Mouse (Mus musculus): ENCODE measurements at regions not wholly inside any gene's neighbourhood (a gene's known extent, or its start where the extent isn't known, plus 50 kb on each side); places are given as distances from the start of the nearest gene placed in this dataset. TPM values are rescaled to one million over a fixed set of nuclear protein-coding genes. Genes with fewer than 3 reads are reported as not detected.

DNA sequence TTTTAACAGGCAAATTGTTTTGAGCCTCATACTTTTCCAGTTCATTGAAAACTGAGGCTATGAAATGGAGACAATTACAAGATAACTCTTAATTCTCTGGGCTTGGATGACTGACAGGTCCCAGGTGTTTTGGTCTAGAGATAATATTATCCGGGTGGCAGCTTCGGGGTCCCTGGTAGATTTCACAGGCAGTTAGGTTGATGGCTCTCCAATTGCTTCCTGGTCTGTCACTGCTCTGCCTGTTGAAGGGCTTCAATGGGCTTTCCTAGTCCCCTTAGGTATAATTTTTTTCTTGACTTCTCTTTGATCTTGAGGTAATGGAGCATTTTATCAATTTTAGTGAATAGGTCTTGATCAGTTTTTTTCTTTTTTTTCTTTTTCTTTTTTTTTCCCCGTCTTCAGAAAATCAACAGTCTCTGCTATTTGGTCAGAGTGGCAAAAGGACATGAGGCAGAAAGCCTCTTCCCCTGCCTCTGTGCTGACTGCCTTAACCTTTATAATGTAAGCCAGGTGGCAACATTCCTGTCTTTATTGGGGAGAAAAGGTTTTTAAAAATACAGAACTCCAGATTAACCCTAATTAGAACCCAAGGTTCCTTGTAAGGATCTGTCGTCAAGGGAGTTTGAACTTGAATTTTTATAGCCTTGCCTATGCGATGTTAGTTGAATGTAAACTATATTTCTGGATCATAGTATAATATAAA is 896.0 kb upstream of the Flrt2 start:
- Histone ChIP-seq H3K9ac (no peak overlapping the region), H3K4me2 (replicated peaks) (no peak overlapping the region), H3K9me3 (replicated peaks) (no peaks in the 10 kb centered on the region), H3K36me3 (no peaks in the 10 kb centered on the region), H3K27me3 (no peaks in the 10 kb centered on the region), H3K4me1 (no peaks in the 10 kb centered on the region), H3K27ac (replicated peaks) (no peak overlapping the region), H3K4me3 (replicated peaks) (no peak overlapping the region)
- no peak for ATAC-seq (ENCODE audit: insufficient number of reproducible peaks, low FRiP score, low TSS enrichment, low read depth)
- 24% methylated on average over 5 of the region's 5 CpGs for WGBS

DNA sequence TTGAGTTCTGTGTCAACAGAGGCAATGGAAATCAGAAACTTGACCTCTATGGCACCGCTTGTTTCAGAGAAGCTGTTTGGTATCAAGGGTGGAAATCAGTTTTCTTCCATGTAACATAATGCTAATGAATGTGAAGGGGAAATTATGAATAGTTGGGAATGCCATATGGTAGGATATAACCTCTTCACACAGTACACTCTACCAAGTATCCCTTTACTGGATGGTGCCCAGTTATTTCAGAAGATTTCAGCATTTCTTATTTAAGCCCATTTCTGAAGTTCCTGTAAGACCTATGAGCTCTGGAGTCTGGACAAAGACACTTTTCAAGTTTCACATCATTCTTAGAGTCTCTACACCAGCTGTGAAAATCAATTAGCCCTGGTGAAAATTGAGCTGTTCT is 887.3 kb upstream of the Flrt2 start:
- Histone ChIP-seq H3K36me3 (no peaks in the 10 kb centered on the region), H3K9me3 (replicated peaks) (no peaks in the 10 kb centered on the region), H3K4me2 (replicated peaks) (no peak overlapping the region), H3K27ac (replicated peaks) (no peak overlapping the region), H3K9ac (no peak overlapping the region), H3K27me3 (no peaks in the 10 kb centered on the region), H3K4me1 (no peaks in the 10 kb centered on the region), H3K4me3 (replicated peaks) (no peak overlapping the region)
- WGBS = 60% methylated on average over 1 of the region's 1 CpGs
- ATAC-seq (ENCODE audit: insufficient number of reproducible peaks, low FRiP score, low TSS enrichment, low read depth) = no peak

DNA sequence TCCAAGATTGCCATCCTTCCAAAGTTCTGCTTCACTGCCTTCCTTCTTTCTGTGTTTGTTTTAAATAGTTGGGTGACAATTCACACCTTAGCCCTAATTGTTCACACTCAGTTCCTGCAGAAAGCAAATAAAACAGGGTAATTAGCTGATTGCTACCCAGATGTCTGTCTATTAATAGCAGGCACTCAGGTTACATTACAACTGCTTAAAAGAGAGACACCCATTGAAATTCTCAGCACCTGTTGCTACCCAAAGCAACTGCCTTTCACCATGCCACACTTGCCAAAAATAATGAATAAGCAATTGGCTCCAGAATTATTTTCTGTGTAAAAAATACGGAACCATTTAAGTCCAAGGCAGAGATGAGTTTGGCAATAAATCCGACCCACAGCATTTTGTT is 860.6 kb upstream of the Flrt2 start:
- Histone ChIP-seq H3K27ac (replicated peaks) (no peak overlapping the region), H3K27me3 (no peaks in the 10 kb centered on the region), H3K4me3 (replicated peaks) (no peak overlapping the region), H3K4me2 (replicated peaks) (no peak overlapping the region), H3K9ac (no peak overlapping the region), H3K36me3 (no peaks in the 10 kb centered on the region), H3K4me1 (no peaks in the 10 kb centered on the region), H3K9me3 (replicated peaks) (no peaks in the 10 kb centered on the region)
- WGBS = 72% methylated on average over 2 of the region's 2 CpGs
- ATAC-seq (ENCODE audit: insufficient number of reproducible peaks, low FRiP score, low TSS enrichment, low read depth) = no peak; the same call in 1 of the 2 replicates

DNA sequence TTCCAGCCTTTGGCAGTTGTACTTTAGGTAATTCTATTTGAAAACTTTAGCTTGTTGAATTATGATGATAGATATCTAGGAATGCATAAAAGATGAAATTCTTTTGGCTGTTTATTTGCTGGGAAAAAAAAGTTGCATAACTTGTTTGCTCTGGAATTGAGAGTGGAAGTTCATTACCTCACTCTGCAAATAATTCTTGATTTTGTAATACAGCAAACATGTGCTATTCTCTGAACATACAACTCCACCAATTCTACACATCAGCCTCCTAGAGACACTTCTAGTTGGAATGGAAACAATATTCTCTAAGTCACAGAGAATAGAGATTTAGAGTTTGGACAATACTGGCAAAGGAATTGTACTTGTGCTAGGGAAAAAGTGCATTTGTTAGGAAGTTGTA is 829.3 kb upstream of the Flrt2 start:
- H3K36me3 ChIP-seq = no peaks in the 10 kb centered on the region

DNA sequence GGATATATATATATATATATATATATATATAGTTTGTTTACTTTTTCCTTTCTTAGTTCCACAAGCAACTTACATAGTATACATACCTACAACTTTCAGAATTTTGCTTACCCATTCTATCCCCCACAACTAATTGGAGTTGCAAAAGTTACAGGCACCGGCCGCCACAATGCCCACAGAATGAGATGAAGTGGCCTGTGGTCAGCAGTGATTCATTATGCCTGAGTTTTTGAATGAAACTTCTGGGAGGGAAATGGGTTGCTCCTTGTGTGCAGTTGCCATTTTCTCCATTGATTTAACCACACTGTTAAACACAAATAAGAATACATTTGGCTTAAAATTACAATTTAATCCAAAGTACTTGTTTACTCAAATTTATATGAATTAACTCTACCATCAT is 781.2 kb upstream of the Flrt2 start:
- H3K4me2 ChIP-seq (replicated peaks) = no peak overlapping the region
- no peaks in the 10 kb centered on the region for H3K36me3 ChIP-seq
- WGBS = 81% methylated on average over 2 of the region's 2 CpGs
- no peak for ATAC-seq (ENCODE audit: insufficient number of reproducible peaks, low FRiP score, low TSS enrichment, low read depth)
- no peak overlapping the region for H3K9ac ChIP-seq
- no peaks in the 10 kb centered on the region for H3K4me1 ChIP-seq
- H3K4me3 ChIP-seq (replicated peaks) = no peak overlapping the region
- H3K9me3 ChIP-seq (replicated peaks) = no peaks in the 10 kb centered on the region
- H3K27ac ChIP-seq (replicated peaks) = no peak overlapping the region
- H3K27me3 ChIP-seq = no peaks in the 10 kb centered on the region

More for the DNA sequence above, 829.3 kb upstream of the Flrt2 start:
- Histone ChIP-seq H3K27ac (replicated peaks) (no peak overlapping the region), H3K27me3 (no peaks in the 10 kb centered on the region), H3K9me3 (replicated peaks) (no peaks in the 10 kb centered on the region), H3K4me2 (replicated peaks) (no peak overlapping the region), H3K9ac (no peak overlapping the region), H3K4me3 (replicated peaks) (no peak overlapping the region), H3K4me1 (no peaks in the 10 kb centered on the region)
- no peak for ATAC-seq (ENCODE audit: insufficient number of reproducible peaks, low FRiP score, low TSS enrichment, low read depth)

DNA sequence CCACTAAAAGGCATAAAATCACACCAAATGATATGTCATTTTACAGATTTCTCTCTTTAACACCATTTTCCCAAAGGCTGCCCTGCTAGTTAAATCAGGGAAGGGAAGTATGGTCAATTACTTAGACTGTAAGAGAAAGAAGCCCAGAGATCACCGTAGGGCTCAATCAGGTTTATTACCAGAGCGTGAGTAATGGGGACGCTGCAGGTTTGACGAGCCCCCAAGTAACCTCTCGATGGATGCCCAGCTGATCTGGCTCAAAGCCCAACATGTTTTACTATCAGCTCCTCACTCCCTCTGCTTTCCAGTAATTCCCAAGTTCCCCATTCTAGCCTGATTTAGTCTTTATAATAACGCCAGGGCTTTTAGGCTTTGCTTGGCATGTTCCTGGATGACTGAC is 749.0 kb upstream of the Flrt2 start:
- Histone ChIP-seq H3K4me2 (replicated peaks) (no peak overlapping the region), H3K4me1 (no peaks in the 10 kb centered on the region), H3K27me3 (no peaks in the 10 kb centered on the region), H3K9ac (no peak overlapping the region), H3K27ac (replicated peaks) (no peak overlapping the region), H3K36me3 (no peaks in the 10 kb centered on the region), H3K4me3 (replicated peaks) (no peak overlapping the region), H3K9me3 (replicated peaks) (no peaks in the 10 kb centered on the region)
- ATAC-seq (ENCODE audit: insufficient number of reproducible peaks, low FRiP score, low TSS enrichment, low read depth) = no peak
- WGBS = 80% methylated on average over 6 of the region's 6 CpGs

Small RNA genes in the stretch of these regions (microRNA-seq; reads per million reads assigned to microRNA genes)
- not detected for gene Mir8099-2 (ENCODE audit: borderline number of aligned reads)
